Mouse (Mus musculus): Measurements from ENCODE around the gene Prkag2.

GRCm38 (mm10) chr5:24976236-24976635 is 124.2 kb downstream of the Prkag2 start:
- TF ChIP-seq CTCF (IDR thresholded peaks at IDR 0.05; ENCODE audit: control insufficient read depth, insufficient read depth, insufficient read length): no peak
- TF ChIP-seq USF1 (IDR thresholded peaks at IDR 0.05; ENCODE audit: low read depth): no peak
- TF ChIP-seq MYOG (IDR thresholded peaks at IDR 0.05; ENCODE audit: control insufficient read depth, extremely low read depth, insufficient read length): no peak
- no peak for TF ChIP-seq MAX (IDR thresholded peaks at IDR 0.05)
- no peak for TF ChIP-seq MYOD1 (IDR thresholded peaks at IDR 0.05; ENCODE audit: control insufficient read depth, insufficient read length, low read depth)
